Comparison of ENCODE assay signal across 10 mouse cellular contexts in the genomic region with DNA sequence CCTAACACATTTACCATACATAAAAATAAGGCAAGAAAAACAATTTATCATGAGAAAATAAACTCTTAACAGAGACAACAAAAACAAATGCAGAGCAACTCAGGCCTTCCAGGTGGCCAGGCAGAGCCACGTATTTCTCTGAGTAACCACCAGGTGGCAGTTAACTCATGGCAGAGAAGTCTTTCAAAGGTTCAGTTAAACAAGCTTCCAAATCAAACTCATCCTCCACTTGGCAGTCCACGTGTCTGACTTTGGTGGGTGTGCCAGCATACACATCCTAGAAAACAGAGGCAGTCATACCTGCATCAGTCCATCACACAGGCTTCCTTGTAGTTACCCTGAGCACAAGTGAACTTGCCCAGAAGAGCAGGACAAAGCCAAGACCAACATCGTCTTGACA. TPM values are rescaled to one million over a fixed set of nuclear protein-coding genes. Genes with fewer than 3 reads are reported as not detected.
DNase-seq lines count a peak whose midpoint lies in the region; ATAC-seq and TF ChIP-seq lines count a peak whose summit lies in the region.
"Had no signal": no experiment of that assay in that cellular context is flagged by ENCODE, and none has a peak within 500 bp of the region (broad histone marks: within the 10 kb centered on the region; RNA-seq: fewer than 3 reads in every experiment).

No protein-coding gene starts in this region.

- in situ Hi-C loops in Patski (cut with MboI; ENCODE audit: low pct_unique_long_range_greater_than_20kb): no loop called here

- H3K27ac ChIP-seq in gastrocnemius, adult 2 months: peak overlapping the region; percentile 9
- H3K27ac ChIP-seq: embryonic facial prominence, embryonic 12.5 days; limb, embryonic 13.5 days had no signal

- H3K4me3 ChIP-seq in gastrocnemius, adult 2 months: no peak overlapping the region
- H3K4me3 ChIP-seq: embryonic facial prominence, embryonic 12.5 days; limb, embryonic 13.5 days had no signal

- H3K27me3 ChIP-seq in Patski: no peaks in the 10 kb centered on the region
- H3K27me3 ChIP-seq: embryonic facial prominence, embryonic 12.5 days; limb, embryonic 13.5 days had no signal

- peak; percentile 58 for DNase-seq in gastrocnemius, adult 2 months
- no peak for DNase-seq in gastrocnemius, postnatal 14 days
- peak; percentile 51 for DNase-seq in A20 (ENCODE audit: low read depth, low spot score)
- DNase-seq in Patski (ENCODE audit: low read depth, low spot score): no peak
- DNase-seq in layer of hippocampus, postnatal 25 days (ENCODE audit: extremely low spot score in 1 of 2, low spot score in 1 of 2): peak; percentile 20 to 33
- DNase-seq in natural killer cell, adult 2 months (ENCODE audit: low spot score in 2 of 2): peak; percentile 39 to 55
- DNase-seq in yolk sac, embryonic 10.5 days (ENCODE audit: low spot score): no peak

- peak; percentile 89 for TF ChIP-seq CTCF in gastrocnemius, adult 2 months (IDR thresholded peaks at IDR 0.05)
- peak; percentile 73 for TF ChIP-seq CTCF in Patski (IDR thresholded peaks at IDR 0.05)

- ATAC-seq in Patski: no peak
- peak; percentile 79 for ATAC-seq in erythroid progenitor cell, adult 5-6 weeks (replicated peaks; ENCODE audit: low FRiP score, poor library complexity, severe bottlenecking)

- POLR2A ChIA-PET in Patski (lab: Charles Lee): interaction anchor here (0.8 to 1.4 kb wide), 2 partner anchors 11 to 133 kb away, joined by 3 to 4 read pairs; no protein-coding TSS in a partner anchor

- intact Hi-C loops in gastrocnemius, adult 2 months (cut with DNase I): no loop called here
- intact Hi-C loops in gastrocnemius, postnatal 14 days (cut with DNase I; ENCODE audit: low total_unique reads): no loop called here

- CTCF ChIA-PET in Patski (lab: Charles Lee): interaction anchor here (1.0 to 3.2 kb wide), 4 partner anchors 11 to 97 kb away, joined by 3 to 17 read pairs (median 6); partner anchors contain the start of gene Slbp

RNA-seq across cellular contexts. Expression of gene Gm9903, which starts 10.9 kb away (rescaled TPM):
- under 1 TPM in 1 of 2 experiments, not detected in 1; 0.64 TPM for total RNA-seq in gastrocnemius, adult 2 months (2021)
- total RNA-seq in gastrocnemius, postnatal 14 days (2021): 1 to 10 TPM in 1 of 2 experiments, under 1 TPM in 1; 0.62 to 1.0 TPM
- polyA plus RNA-seq in Patski (2021): 0.56 TPM
- not detected in 2 replicates for total RNA-seq in erythroid progenitor cell, adult 5-6 weeks (2015; ENCODE audit: low replicate concordance)
- 0.77 TPM in 1 of 2 replicates, not detected in the other for total RNA-seq in erythroid progenitor cell, adult 5-6 weeks (2017; ENCODE audit: low replicate concordance)
- total RNA-seq in layer of hippocampus, postnatal 25 days (2021): 1 to 10 TPM in 1 of 2 experiments, under 1 TPM in 1; 0.59 to 1.4 TPM

RNA-seq across cellular contexts. Expression of gene Fam53a, which starts 11.2 kb away (rescaled TPM):
- 10 to 100 TPM; 59.4 to 68.6 TPM for total RNA-seq in gastrocnemius, adult 2 months (2021)
- 10 to 100 TPM; 52.5 to 57.0 TPM for total RNA-seq in gastrocnemius, postnatal 14 days (2021)
- polyA plus RNA-seq in Patski (2021): 48.0 TPM
- 8.0 and 9.7 TPM in 2 replicates for total RNA-seq in erythroid progenitor cell, adult 5-6 weeks (2015; ENCODE audit: low replicate concordance)
- total RNA-seq in erythroid progenitor cell, adult 5-6 weeks (2017; ENCODE audit: low replicate concordance): 3.0 and 29.2 TPM in 2 replicates
- total RNA-seq in layer of hippocampus, postnatal 25 days (2021): 10 to 100 TPM; 25.5 to 25.7 TPM

RNA-seq across cellular contexts. Expression of gene Slbp, which starts 11.7 kb away (rescaled TPM):
- 1 to 10 TPM; 6.3 to 7.7 TPM for total RNA-seq in gastrocnemius, adult 2 months (2021)
- total RNA-seq in gastrocnemius, postnatal 14 days (2021): 10 to 100 TPM; 11.8 to 13.0 TPM
- polyA plus RNA-seq in Patski (2021): 77.3 TPM
- total RNA-seq in erythroid progenitor cell, adult 5-6 weeks (2015; ENCODE audit: low replicate concordance): 377 and 483 TPM in 2 replicates
- 503 and 597 TPM in 2 replicates for total RNA-seq in erythroid progenitor cell, adult 5-6 weeks (2017; ENCODE audit: low replicate concordance)
- 10 to 100 TPM; 22.4 to 22.5 TPM for total RNA-seq in layer of hippocampus, postnatal 25 days (2021)

RNA-seq across cellular contexts. Expression of gene Tacc3, which starts 17.3 kb away (rescaled TPM):
- 1 to 10 TPM in 1 of 2 experiments, under 1 TPM in 1; 0.97 to 1.3 TPM for total RNA-seq in gastrocnemius, adult 2 months (2021)
- 1 to 10 TPM; 6.4 to 6.8 TPM for total RNA-seq in gastrocnemius, postnatal 14 days (2021)
- 63.4 TPM for polyA plus RNA-seq in Patski (2021)
- total RNA-seq in erythroid progenitor cell, adult 5-6 weeks (2015; ENCODE audit: low replicate concordance): 544 and 682 TPM in 2 replicates
- 404 and 639 TPM in 2 replicates for total RNA-seq in erythroid progenitor cell, adult 5-6 weeks (2017; ENCODE audit: low replicate concordance)
- total RNA-seq in layer of hippocampus, postnatal 25 days (2021): 1 to 10 TPM; 5.2 to 8.3 TPM

RNA-seq across cellular contexts. Expression of gene Tmem129, which starts 17.6 kb away (rescaled TPM):
- 10 to 100 TPM in 1 of 2 experiments, 1 to 10 TPM in 1; 9.0 to 11.7 TPM for total RNA-seq in gastrocnemius, adult 2 months (2021)
- 10 to 100 TPM; 10.5 to 10.9 TPM for total RNA-seq in gastrocnemius, postnatal 14 days (2021)
- polyA plus RNA-seq in Patski (2021): 40.5 TPM
- total RNA-seq in erythroid progenitor cell, adult 5-6 weeks (2015; ENCODE audit: low replicate concordance): 44.4 and 49.4 TPM in 2 replicates
- total RNA-seq in erythroid progenitor cell, adult 5-6 weeks (2017; ENCODE audit: low replicate concordance): 28.2 and 37.7 TPM in 2 replicates
- total RNA-seq in layer of hippocampus, postnatal 25 days (2021): 10 to 100 TPM; 23.7 to 25.1 TPM

Comparison
In these comparisons a context has a peak if more than half of its experiments do, and no peak if none do; other contexts are left out.
1. DNase-seq: peak in gastrocnemius, adult 2 months (single experiment), A20 (single experiment), layer of hippocampus, postnatal 25 days (2 of 2) and natural killer cell, adult 2 months (2 of 2); none in gastrocnemius, postnatal 14 days (single experiment), Patski (single experiment) and yolk sac, embryonic 10.5 days (single experiment).
2. RNA of gene Slbp, which starts 11.7 kb away (total RNA-seq): 377 to 597 TPM in erythroid progenitor cell, adult 5-6 weeks; 22.4 to 22.5 TPM in layer of hippocampus, postnatal 25 days, 11.8 to 13.0 TPM in gastrocnemius, postnatal 14 days and 6.3 to 7.7 TPM in gastrocnemius, adult 2 months; every median in the first group is over 10 times any median in the second.